Mouse (Mus musculus) hindlimb bud, embryonic 11.5 days (tissue): ENCODE measurements around the gene Mterf4.

ENCODE experiments used
- DNase-seq: peaks from one replicate; pipeline ENCODE4 v3.0.0-alpha.2; 2012; ENCODE audit warnings: low read depth, low spot score; ENCODE audit errors: extremely low spot score

The Mterf4 gene

DNA sequence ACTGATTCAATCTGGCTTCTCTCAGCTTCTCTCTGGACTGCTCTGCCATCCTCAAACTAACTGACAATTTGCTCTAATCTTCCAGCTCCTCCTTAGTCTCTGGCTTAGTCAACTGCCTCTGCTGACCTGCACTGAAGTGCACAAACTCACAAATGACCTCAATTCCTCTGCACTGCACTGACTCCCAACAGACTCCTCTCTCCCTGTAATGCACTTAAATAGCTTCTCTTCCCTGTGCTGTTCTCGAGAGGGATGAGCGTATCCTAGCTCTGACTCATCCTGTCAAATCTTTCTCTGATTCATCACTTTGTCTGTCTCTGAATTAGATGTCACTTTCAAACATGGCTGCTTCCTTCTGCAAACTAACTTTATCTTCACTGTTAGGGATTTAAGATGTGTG lies 37.5 kb downstream of the Mterf4 start:
- DNase-seq: no peak

DNA sequence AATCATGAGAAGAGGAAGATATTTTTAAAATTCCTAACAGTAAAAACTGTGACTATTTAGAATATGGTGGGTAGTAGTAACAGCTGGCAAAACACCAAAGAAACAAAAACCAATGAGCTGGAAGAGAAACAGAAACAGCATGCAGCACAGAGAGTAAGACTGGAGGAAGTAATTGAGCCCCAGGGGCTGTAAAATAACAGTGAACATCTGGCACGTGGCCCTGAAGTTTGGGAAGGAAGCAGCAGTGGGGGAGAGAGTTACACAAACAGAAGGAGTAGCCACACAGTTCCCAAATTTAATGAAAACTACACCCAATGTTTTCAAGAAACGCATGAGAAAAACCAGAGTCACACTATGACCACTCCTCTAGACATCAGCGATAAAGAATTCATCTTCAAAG lies 38.5 kb downstream of the Mterf4 start:
- DNase-seq: no peak

DNA sequence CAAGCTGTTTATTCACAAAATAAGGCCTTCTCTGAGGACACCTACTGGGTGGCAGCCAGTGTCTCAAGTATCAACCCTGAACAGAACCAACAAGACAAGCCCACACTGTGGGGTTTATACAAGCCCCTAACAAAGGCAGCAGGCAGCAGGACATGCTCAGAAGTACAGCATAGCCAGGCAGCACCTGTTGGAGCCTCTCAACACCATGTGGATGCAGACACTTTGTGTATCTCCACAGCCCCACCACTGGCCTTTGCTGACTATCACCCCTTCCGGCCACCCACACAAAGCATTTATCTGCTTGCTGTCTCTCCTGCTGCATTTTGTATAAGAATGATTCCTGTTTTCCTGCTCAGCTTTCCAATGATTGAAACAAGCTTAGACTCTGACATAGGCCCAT lies 48.2 kb downstream of the Mterf4 start:
- no peak for DNase-seq

DNA sequence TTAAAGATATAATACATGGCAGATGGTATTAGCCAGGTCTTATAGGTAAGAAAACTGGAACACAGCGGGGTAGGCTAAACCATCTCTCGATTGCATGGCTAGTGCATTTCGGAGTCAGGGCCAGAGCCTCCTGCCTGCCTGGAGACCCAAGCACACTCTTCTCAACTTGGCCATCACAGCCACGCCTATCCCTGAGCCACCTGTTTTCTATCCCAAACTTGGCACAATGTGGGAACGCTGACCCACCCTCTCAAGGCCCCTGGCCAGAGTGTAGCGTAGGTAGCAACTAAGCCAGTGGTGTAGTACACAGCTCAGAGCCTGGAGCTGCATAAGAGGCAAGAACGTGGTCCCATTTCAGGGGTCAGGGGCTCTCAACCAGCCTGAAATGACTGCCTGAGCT lies 50.0 kb downstream of the Mterf4 start:
- DNase-seq: no peak

DNA sequence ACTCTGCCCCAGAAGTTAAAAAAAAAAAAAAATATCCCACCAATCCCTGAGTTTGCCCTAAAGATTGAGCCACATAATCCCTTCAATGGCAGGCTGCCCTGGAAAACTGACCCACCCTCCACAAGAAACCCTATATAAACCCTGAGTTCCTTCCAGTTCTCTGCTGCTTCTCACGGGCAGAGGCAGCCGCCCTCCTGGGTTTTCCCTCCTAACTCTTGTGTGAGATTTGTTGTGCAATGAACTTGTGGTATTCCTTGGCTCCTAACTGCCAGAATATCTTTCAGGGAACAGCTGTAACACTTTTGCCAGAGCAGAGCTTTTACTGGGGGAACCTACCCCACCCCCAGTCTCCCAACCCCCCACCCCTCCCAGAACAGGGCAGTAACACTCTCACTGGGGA lies 53.1 kb downstream of the Mterf4 start:
- no peak for DNase-seq
